Mouse (Mus musculus) stomach, postnatal 0 days (tissue): ENCODE data around the gene Tln2. TPM values are rescaled to one million over a fixed set of nuclear protein-coding genes. Genes with fewer than 3 reads are reported as not detected.

ENCODE experiments used
- ATAC-seq: fragments of 200-750 bp; cut with Nextera tagmentation; 2 replicates; pipeline ENCODE4 v1.8.0; 2017; ENCODE audit not compliant: low FRiP score, low TSS enrichment
- DNase-seq: peaks from one replicate; pipeline ENCODE4 v3.0.0-alpha.2; 2016; ENCODE audit warnings: low spot score
- H3K27ac ChIP-seq: fragments of 300-500 bp; sonication (generic); replicated peaks from 2 replicates; pipeline ENCODE4 v1.5.1; 2014; ENCODE audit warnings: mild to moderate bottlenecking, control low read depth
- H3K27me3 ChIP-seq: fragments of 300-500 bp; sonication (generic); 2 replicates; pipeline ENCODE4 v1.6.1; 2014; ENCODE audit warnings: low read length; ENCODE audit not compliant: control insufficient read depth, insufficient read depth
- H3K36me3 ChIP-seq: fragments of 300-500 bp; sonication (generic); 2 replicates; pipeline ENCODE4 v1.6.1; 2014; ENCODE audit warnings: low read length, mixed read lengths; ENCODE audit not compliant: control insufficient read depth, insufficient read depth
- H3K4me1 ChIP-seq: fragments of 300-500 bp; sonication (generic); replicated peaks from 2 replicates; pipeline ENCODE4 v1.6.1; 2014; ENCODE audit warnings: antibody characterized with exemption; ENCODE audit not compliant: control insufficient read depth, insufficient read depth
- H3K4me2 ChIP-seq: fragments of 300-500 bp; sonication (generic); replicated peaks from 2 replicates; pipeline ENCODE4 v1.6.1; 2014; ENCODE audit warnings: low read depth, mild to moderate bottlenecking, control low read depth, moderate library complexity
- H3K4me3 ChIP-seq: fragments of 300-500 bp; sonication (generic); 2 replicates; pipeline ENCODE4 v1.5.1; 2014; ENCODE audit warnings: low read depth, low read length, control low read depth
- H3K9ac ChIP-seq: fragments of 300-500 bp; sonication (generic); 2 replicates; pipeline ENCODE4 v1.6.1; 2014; ENCODE audit warnings: mild to moderate bottlenecking, low read length, control low read depth, mixed read lengths
- H3K9me3 ChIP-seq: fragments of 300-500 bp; sonication (generic); 2 replicates; pipeline ENCODE4 v1.6.1; 2016; ENCODE audit warnings: low read length; ENCODE audit not compliant: control insufficient read depth
- CTCF ChIP-seq: IDR thresholded peaks from 2 replicates; pipeline ENCODE4 v1.5.1; 2016; ENCODE audit warnings: antibody characterized with exemption, low read depth, mild to moderate bottlenecking, moderate library complexity
- EP300 ChIP-seq: optimal IDR thresholded peaks from 2 replicates; pipeline ENCODE3; 2016; ENCODE audit warnings: antibody characterized with exemption
- WGBS: fragments of 180-500 bp; shearing (Covaris S2); extraction: QIAGEN DNeasy Blood & Tissue Kit; methylation state at CpG from one replicate; pipeline ENCODE4 v1.1.7; 2014; 5-methylcytosine and 5-hydroxymethylcytosine counted together
- polyA plus RNA-seq: library from polyadenylated mRNA; unstranded; fragments of >200 nt; fragmentation: Nextera tagmentation; extraction: Ambion mirVana; gene quantifications from 2 replicates; pipeline ENCODE4 v1.2.1, GENCODE M21; 2015

Gene Tln2
- polyA plus RNA-seq, 1 experiment from 2014 or later = 17.5 TPM

DNA sequence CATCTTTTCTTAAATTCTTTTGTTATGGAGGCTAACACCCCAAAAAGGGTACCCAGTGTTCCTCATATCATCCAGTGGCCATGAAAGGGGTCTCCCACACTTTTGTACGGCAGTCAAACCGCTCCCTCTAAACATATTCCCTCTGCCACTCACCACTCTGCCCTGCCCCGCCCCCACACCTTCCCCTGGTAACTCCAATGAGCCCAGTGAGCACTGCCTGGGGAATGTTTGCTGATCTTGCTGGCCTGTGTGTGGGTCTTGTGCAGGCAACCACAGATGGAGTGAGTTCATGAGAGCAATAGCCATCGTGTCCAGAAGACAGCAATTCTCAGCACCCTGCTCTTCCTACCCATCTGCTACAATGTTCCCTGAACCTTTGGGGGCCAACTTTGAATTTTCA is 354.3 kb downstream of the Tln2 start:
- no peaks in the 10 kb centered on the region for H3K4me1 ChIP-seq
- H3K27me3 ChIP-seq = no peaks in the 10 kb centered on the region
- no peak overlapping the region for H3K27ac ChIP-seq
- peak; percentile 50 for DNase-seq
- no peak for ATAC-seq
- H3K4me3 ChIP-seq = no peak overlapping the region
- TF ChIP-seq EP300 (no peak), CTCF (no peak)
- no peaks in the 10 kb centered on the region for H3K36me3 ChIP-seq
- WGBS = 45% methylated on average over 4 of the region's 4 CpGs
- no peaks in the 10 kb centered on the region for H3K9me3 ChIP-seq
- no peak overlapping the region for H3K4me2 ChIP-seq
- H3K9ac ChIP-seq = no peak overlapping the region

DNA sequence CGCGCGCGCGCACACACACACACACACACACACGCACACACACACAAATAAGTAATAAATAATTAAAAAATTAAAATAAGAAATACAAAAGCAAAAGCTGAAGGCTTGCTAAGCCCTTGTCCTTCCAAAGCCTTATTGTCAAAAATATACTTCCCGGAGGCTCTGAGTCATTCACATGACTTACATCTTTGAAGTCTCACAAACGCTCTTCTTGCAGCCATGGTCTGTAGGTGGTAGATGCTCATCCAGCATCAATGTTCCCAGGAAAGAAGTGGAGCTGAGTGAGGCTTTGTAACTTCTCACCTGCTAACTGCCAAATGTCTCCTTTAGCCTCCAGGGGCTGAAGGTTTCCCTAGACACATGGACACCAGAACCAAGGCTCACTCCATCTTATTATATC is 362.9 kb downstream of the Tln2 start:
- ATAC-seq (no peak), DNase-seq (no peak)
- H3K27me3 ChIP-seq = no peaks in the 10 kb centered on the region
- H3K36me3 ChIP-seq = no peaks in the 10 kb centered on the region
- no peak overlapping the region for H3K9ac ChIP-seq
- H3K4me2 ChIP-seq = no peak overlapping the region
- no peaks in the 10 kb centered on the region for H3K9me3 ChIP-seq
- 97% methylated on average over 8 of the region's 8 CpGs for WGBS
- no peak overlapping the region for H3K27ac ChIP-seq
- TF ChIP-seq EP300 (no peak), CTCF (no peak)
- no peaks in the 10 kb centered on the region for H3K4me1 ChIP-seq
- no peak overlapping the region for H3K4me3 ChIP-seq

GRCm38 (mm10) chr9:67195306-67195705 is 364.2 kb downstream of the Tln2 start:
- Histone ChIP-seq H3K36me3 (no peaks in the 10 kb centered on the region), H3K27me3 (no peaks in the 10 kb centered on the region), H3K4me3 (no peak overlapping the region), H3K9ac (no peak overlapping the region), H3K27ac (no peak overlapping the region), H3K9me3 (no peaks in the 10 kb centered on the region), H3K4me2 (no peak overlapping the region), H3K4me1 (no peaks in the 10 kb centered on the region)
- WGBS = 56% methylated on average over 6 of the region's 7 CpGs
- ATAC-seq (no peak), DNase-seq (no peak)
- TF ChIP-seq CTCF = no peak

DNA sequence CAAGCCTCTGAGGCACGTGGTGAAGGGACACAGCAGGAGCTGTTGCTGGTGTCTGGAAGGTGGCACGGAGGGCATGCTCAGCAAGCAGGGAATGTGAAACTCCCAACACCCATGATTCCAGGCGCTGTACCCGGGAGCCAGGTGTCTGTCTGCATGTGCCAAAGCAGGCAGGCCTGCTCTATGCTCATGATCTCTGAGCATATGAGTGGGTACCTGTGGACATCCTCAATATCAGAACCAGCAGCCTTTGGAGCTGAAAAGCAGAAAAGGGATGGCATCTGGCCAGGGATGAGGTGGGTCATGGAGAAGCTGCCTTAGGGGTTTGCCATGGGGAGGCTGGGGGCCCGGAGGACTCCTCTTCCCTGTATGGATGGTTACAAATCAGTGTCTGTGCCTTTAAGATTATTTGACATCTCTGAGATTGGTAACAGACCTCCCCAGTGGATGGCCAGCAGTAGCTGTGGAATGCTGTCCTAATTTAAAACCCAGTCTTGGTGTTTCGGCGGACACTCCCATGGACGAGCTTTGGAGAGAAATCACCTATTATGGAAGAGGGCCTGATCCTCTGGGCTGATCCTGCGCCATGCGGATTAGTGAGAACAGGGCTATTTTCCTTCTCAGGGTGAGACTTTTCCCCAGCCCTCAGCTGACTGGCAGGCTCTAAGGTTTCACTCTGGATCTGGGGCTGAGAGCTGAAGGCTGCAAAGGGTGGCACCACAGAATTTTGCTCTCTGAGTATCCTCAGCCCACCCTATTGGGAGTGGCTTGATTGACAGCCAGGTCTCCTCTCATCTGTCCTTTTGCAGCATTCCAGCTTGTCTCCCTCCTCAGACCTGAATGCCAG is 367.8 kb downstream of the Tln2 start:
- ATAC-seq (peak; percentile 79), DNase-seq (no peak)
- peak overlapping the region; percentile 81 for H3K27ac ChIP-seq
- H3K9me3 ChIP-seq = no peaks in the 10 kb centered on the region
- no peaks in the 10 kb centered on the region for H3K36me3 ChIP-seq
- WGBS = 53% methylated on average over 10 of the region's 10 CpGs
- no peak overlapping the region for H3K4me3 ChIP-seq
- no peaks in the 10 kb centered on the region for H3K4me1 ChIP-seq
- 0 out of 2 replicates have a peak overlapping the region, but pooled peaks have one; percentile 17 for H3K4me2 ChIP-seq
- no peak overlapping the region; the same call in 1 of the 2 replicates for H3K9ac ChIP-seq
- no peaks in the 10 kb centered on the region for H3K27me3 ChIP-seq
- TF ChIP-seq EP300 (no peak), CTCF (no peak)

- DNase-seq = no peak
- H3K36me3 ChIP-seq = no peaks in the 10 kb centered on the region
- no peak overlapping the region for H3K9ac ChIP-seq
- H3K9me3 ChIP-seq = no peaks in the 10 kb centered on the region
- WGBS = 60% methylated on average over 5 of the region's 5 CpGs
- ATAC-seq = no peak
- no peak overlapping the region for H3K4me3 ChIP-seq
- no peak overlapping the region for H3K4me2 ChIP-seq
- H3K27ac ChIP-seq = no peak overlapping the region
- H3K27me3 ChIP-seq = no peaks in the 10 kb centered on the region
- TF ChIP-seq CTCF = no peak
- TF ChIP-seq EP300 = no peak
- H3K4me1 ChIP-seq = no peaks in the 10 kb centered on the region
Measured at GRCm38 (mm10) chr9:67187686-67188085, 371.8 kb downstream of the Tln2 start.

DNA sequence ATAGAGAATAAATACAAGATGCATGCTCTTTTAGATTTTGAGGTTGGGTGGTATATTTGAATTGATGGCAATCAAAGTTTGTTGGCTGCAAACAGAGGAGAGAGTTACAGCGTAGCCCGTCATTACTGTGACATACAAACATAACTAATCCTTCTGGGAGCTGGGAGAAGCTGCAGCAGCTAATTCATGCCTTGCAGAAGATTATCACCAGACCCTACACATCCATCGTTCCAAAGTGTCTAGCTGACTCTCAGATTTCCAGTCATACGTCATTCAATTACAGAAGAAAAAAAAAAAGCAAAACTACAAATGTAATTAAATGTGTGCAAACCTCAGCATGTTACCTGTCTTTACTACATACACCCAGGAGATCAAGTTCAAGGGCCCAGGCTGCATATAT is 372.3 kb downstream of the Tln2 start:
- Histone ChIP-seq H3K9ac (no peak overlapping the region), H3K27ac (no peak overlapping the region), H3K9me3 (no peaks in the 10 kb centered on the region), H3K4me3 (no peak overlapping the region), H3K27me3 (no peaks in the 10 kb centered on the region), H3K4me1 (no peaks in the 10 kb centered on the region), H3K36me3 (no peaks in the 10 kb centered on the region), H3K4me2 (no peak overlapping the region)
- ATAC-seq = no peak
- 30% methylated on average over 4 of the region's 4 CpGs for WGBS
- DNase-seq = no peak
- TF ChIP-seq EP300 (no peak), CTCF (no peak)
